Mouse (Mus musculus): ENCODE data around the gene Bri3. TPM values are rescaled to one million over a fixed set of nuclear protein-coding genes. Genes with fewer than 3 reads are reported as not detected.

The Bri3 gene
- total and polyA plus RNA-seq, 2 experiments from 2014 or later = 19.4 to 124 TPM

- H3K27me3 ChIP-seq (ENCODE audit: insufficient read depth, low read length) = no peaks in the 10 kb centered on the region
- H3K36me3 ChIP-seq (ENCODE audit: insufficient read depth, low read length) = no peaks in the 10 kb centered on the region
- no peak overlapping the region for H3K4me3 ChIP-seq (ENCODE audit: low read depth, low read length)
- H3K4me2 ChIP-seq (ENCODE audit: low read depth, low read length, poor library complexity, severe bottlenecking) = no peak overlapping the region
- no peaks in the 10 kb centered on the region for H3K9me3 ChIP-seq (ENCODE audit: low read length)
- TF ChIP-seq CTCF (IDR thresholded peaks at IDR 0.05) = peak; percentile 54
- ATAC-seq (ENCODE audit: low FRiP score) (no peak), DNase-seq (ENCODE audit: low spot score) (no peak)
- 86% methylated on average over 3 of the region's 3 CpGs for WGBS
- no peak overlapping the region for H3K27ac ChIP-seq (ENCODE audit: low read depth, low read length)
- H3K4me1 ChIP-seq (ENCODE audit: insufficient read depth, low read length) = peaks cover 5% of the 10 kb centered on the region; the same call in 1 of the 2 replicates
- H3K9ac ChIP-seq (replicated peaks; ENCODE audit: low read length, poor library complexity, severe bottlenecking) = no peak overlapping the region
These were observed 5.6 kb downstream of the Bri3 start for GRCm38 (mm10) chr5:144249871-144250270.

- no peak for TF ChIP-seq CTCF (IDR thresholded peaks at IDR 0.05)
- Histone ChIP-seq H3K4me2 (ENCODE audit: low read depth, low read length, poor library complexity, severe bottlenecking) (no peak overlapping the region), H3K4me3 (ENCODE audit: low read depth, low read length) (no peak overlapping the region), H3K27me3 (ENCODE audit: insufficient read depth, low read length) (no peaks in the 10 kb centered on the region), H3K9ac (replicated peaks; ENCODE audit: low read length, poor library complexity, severe bottlenecking) (no peak overlapping the region), H3K36me3 (ENCODE audit: insufficient read depth, low read length) (no peaks in the 10 kb centered on the region), H3K9me3 (ENCODE audit: low read length) (no peaks in the 10 kb centered on the region), H3K4me1 (ENCODE audit: insufficient read depth, low read length) (peaks cover 9% of the 10 kb centered on the region; the same call in 1 of the 2 replicates), H3K27ac (ENCODE audit: low read depth, low read length) (no peak overlapping the region)
- ATAC-seq (ENCODE audit: low FRiP score) (no peak), DNase-seq (ENCODE audit: low spot score) (no peak)
- WGBS = 85% methylated on average over 13 of the region's 13 CpGs
These were observed 7.8 kb downstream of the Bri3 start for GRCm38 (mm10) chr5:144251876-144252577.

GRCm38 (mm10) chr5:144253212-144253611 is 9.0 kb downstream of the Bri3 start:
- no peaks in the 10 kb centered on the region for H3K27me3 ChIP-seq (ENCODE audit: insufficient read depth, low read length)
- H3K27ac ChIP-seq (ENCODE audit: low read depth, low read length) = no peak overlapping the region
- no peaks in the 10 kb centered on the region for H3K9me3 ChIP-seq (ENCODE audit: low read length)
- H3K4me3 ChIP-seq (ENCODE audit: low read depth, low read length) = no peak overlapping the region
- no peaks in the 10 kb centered on the region for H3K36me3 ChIP-seq (ENCODE audit: insufficient read depth, low read length)
- DNase-seq (ENCODE audit: low spot score) (no peak), ATAC-seq (ENCODE audit: low FRiP score) (no peak)
- H3K4me1 ChIP-seq (ENCODE audit: insufficient read depth, low read length) = peaks cover 21% of the 10 kb centered on the region; the same call in 1 of the 2 replicates
- TF ChIP-seq CTCF (IDR thresholded peaks at IDR 0.05) = peak; percentile 41; the same call in 1 of the 2 replicates
- H3K4me2 ChIP-seq (ENCODE audit: low read depth, low read length, poor library complexity, severe bottlenecking) = no peak overlapping the region
- 78% methylated on average over 4 of the region's 4 CpGs for WGBS
- no peak overlapping the region for H3K9ac ChIP-seq (replicated peaks; ENCODE audit: low read length, poor library complexity, severe bottlenecking)

- DNase-seq (ENCODE audit: low spot score) (no peak), ATAC-seq (ENCODE audit: low FRiP score) (no peak)
- Histone ChIP-seq H3K4me2 (ENCODE audit: low read depth, low read length, poor library complexity, severe bottlenecking) (peak overlapping the region; percentile 77), H3K27me3 (ENCODE audit: insufficient read depth, low read length) (no peaks in the 10 kb centered on the region), H3K9ac (replicated peaks; ENCODE audit: low read length, poor library complexity, severe bottlenecking) (peak overlapping the region; percentile 91), H3K27ac (ENCODE audit: low read depth, low read length) (no peak overlapping the region), H3K9me3 (ENCODE audit: low read length) (no peaks in the 10 kb centered on the region), H3K4me1 (ENCODE audit: insufficient read depth, low read length) (peaks cover 27% of the 10 kb centered on the region; the same call in 1 of the 2 replicates), H3K4me3 (ENCODE audit: low read depth, low read length) (peak overlapping the region; percentile 97), H3K36me3 (ENCODE audit: insufficient read depth, low read length) (no peaks in the 10 kb centered on the region)
- no peak for TF ChIP-seq CTCF (IDR thresholded peaks at IDR 0.05)
- 63% methylated on average over 16 of the region's 16 CpGs for WGBS
These were observed 10.0 kb downstream of the Bri3 start for GRCm38 (mm10) chr5:144254122-144254810.

GRCm38 (mm10) chr5:144254811-144255631 is 10.8 kb downstream of the Bri3 start:
- under 1% methylated on average over 62 of the region's 84 CpGs for WGBS
- peak; percentile 89 for DNase-seq (ENCODE audit: low spot score)
- H3K4me1 ChIP-seq (ENCODE audit: insufficient read depth, low read length) = peaks cover 27% of the 10 kb centered on the region; the same call in 1 of the 2 replicates
- ATAC-seq (ENCODE audit: low FRiP score) = peak; percentile 85
- H3K4me3 ChIP-seq (ENCODE audit: low read depth, low read length) = peak overlapping the region; percentile 97
- H3K4me2 ChIP-seq (ENCODE audit: low read depth, low read length, poor library complexity, severe bottlenecking) = peak overlapping the region; percentile 77
- peak overlapping the region; percentile 91 for H3K9ac ChIP-seq (replicated peaks; ENCODE audit: low read length, poor library complexity, severe bottlenecking)
- no peaks in the 10 kb centered on the region for H3K36me3 ChIP-seq (ENCODE audit: insufficient read depth, low read length)
- H3K27me3 ChIP-seq (ENCODE audit: insufficient read depth, low read length) = no peaks in the 10 kb centered on the region
- no peaks in the 10 kb centered on the region for H3K9me3 ChIP-seq (ENCODE audit: low read length)
- TF ChIP-seq CTCF (IDR thresholded peaks at IDR 0.05) = no peak
- H3K27ac ChIP-seq (ENCODE audit: low read depth, low read length) = peak overlapping the region; percentile 85

Data from midbrain, postnatal 0 days (tissue).